Mouse (Mus musculus) E14TG2a.4 (cell line): ENCODE measurements around the gene E130208F15Rik.

Source experiments
- H3K27me3 ChIP-seq: 2 replicates; pipeline ENCODE4 v1.6.1; 2014; ENCODE audit warnings: low read length, control low read depth; ENCODE audit not compliant: insufficient read depth
- H3K36me3 ChIP-seq: 2 replicates; pipeline ENCODE4 v1.6.1; 2014; ENCODE audit warnings: low read length, control low read depth; ENCODE audit not compliant: insufficient read depth
- H3K4me1 ChIP-seq: replicated peaks from 2 replicates; pipeline ENCODE4 v1.6.1; 2014; ENCODE audit warnings: low read depth, low read length, control low read depth
- H3K4me3 ChIP-seq: replicated peaks from 2 replicates; pipeline ENCODE4 v1.5.1; 2014; ENCODE audit warnings: mild to moderate bottlenecking, low read length
- H3K9me3 ChIP-seq: 2 replicates; pipeline ENCODE4 v1.6.1; 2014; ENCODE audit warnings: low read length, control low read depth
- CTCF ChIP-seq: conservative IDR thresholded peaks from 2 replicates; pipeline ENCODE4 v1.5.1; 2014; ENCODE audit warnings: low read length
- NANOG ChIP-seq: IDR thresholded peaks from 2 replicates; pipeline ENCODE4 v1.6.1; 2014; ENCODE audit warnings: borderline replicate concordance, low read length, mixed read lengths
- POU5F1 ChIP-seq: IDR thresholded peaks from 2 replicates; pipeline ENCODE4 v1.6.1; 2014; ENCODE audit warnings: low read length, borderline replicate concordance

Gene E130208F15Rik

GRCm38 (mm10) chr7:30286701-30287410, 34.7 kb upstream of the E130208F15Rik start:
- no peaks in the 10 kb centered on the region for H3K36me3 ChIP-seq
- no peaks in the 10 kb centered on the region for H3K9me3 ChIP-seq
- no peak overlapping the region for H3K4me3 ChIP-seq
- H3K27me3 ChIP-seq, result no peaks in the 10 kb centered on the region
- peaks cover 68% of the 10 kb centered on the region for H3K4me1 ChIP-seq
- TF ChIP-seq POU5F1 (no peak), CTCF (no peak), NANOG (no peak)

DNA sequence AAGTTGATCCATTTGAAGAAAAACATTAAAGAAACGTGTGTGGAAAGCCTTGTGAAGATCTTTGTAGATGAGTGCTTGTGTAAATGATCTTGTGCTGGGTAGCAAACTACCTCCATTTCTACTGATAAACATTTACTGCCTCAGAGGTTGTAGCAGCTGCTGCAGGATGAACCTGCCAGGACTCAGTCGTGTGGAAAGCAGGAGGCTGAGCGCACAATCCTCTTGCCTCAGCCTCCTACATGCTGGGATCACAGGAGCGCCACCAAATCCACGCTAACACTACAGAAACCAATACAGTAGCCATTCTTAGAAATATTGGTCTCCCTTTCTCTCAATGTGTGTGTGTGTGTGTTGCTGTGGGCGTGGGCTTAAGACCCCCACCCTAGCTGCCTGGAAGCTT, 33.5 kb upstream of the E130208F15Rik start:
- TF ChIP-seq CTCF, result no peak
- no peak for TF ChIP-seq POU5F1
- TF ChIP-seq NANOG, result no peak
- no peaks in the 10 kb centered on the region for H3K36me3 ChIP-seq
- peaks cover 62% of the 10 kb centered on the region for H3K4me1 ChIP-seq
- no peaks in the 10 kb centered on the region for H3K27me3 ChIP-seq
- no peak overlapping the region for H3K4me3 ChIP-seq
- no peaks in the 10 kb centered on the region for H3K9me3 ChIP-seq

DNA sequence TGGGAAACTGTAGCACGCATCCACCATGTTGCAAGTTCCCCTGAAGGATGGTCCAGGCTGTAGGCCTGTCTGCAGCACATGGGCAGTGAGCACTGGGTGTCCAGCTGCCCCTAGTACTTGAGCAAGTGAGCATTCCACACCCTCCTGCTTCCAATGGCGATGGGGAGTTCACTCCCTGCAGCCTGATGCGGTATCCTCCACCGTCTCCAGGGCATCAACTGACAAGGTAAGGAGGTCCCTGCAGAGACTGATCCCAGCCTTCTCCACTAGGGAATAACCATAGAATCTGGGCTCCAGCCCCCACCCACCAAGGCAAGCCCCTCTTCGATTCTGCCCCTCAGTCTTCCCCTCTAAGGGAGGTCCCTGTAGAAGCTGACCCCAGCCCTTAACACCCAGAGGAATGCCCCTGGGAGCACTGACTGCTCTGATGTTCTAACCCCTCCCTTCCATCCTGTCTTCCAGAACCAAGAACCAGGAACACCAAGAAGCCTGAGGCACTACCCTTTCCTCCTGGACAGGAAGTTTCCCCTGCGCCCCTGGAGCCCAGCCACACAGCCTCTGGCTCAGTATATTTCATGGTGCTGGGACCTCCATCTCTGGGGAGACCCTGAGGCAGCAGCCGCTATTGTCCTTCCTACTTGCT, 32.3 kb upstream of the E130208F15Rik start:
- H3K4me3 ChIP-seq, result peak overlapping the region; percentile 50
- no peak for TF ChIP-seq POU5F1
- TF ChIP-seq CTCF, result no peak
- TF ChIP-seq NANOG, result no peak
- H3K4me1 ChIP-seq, result peaks cover 61% of the 10 kb centered on the region

DNA sequence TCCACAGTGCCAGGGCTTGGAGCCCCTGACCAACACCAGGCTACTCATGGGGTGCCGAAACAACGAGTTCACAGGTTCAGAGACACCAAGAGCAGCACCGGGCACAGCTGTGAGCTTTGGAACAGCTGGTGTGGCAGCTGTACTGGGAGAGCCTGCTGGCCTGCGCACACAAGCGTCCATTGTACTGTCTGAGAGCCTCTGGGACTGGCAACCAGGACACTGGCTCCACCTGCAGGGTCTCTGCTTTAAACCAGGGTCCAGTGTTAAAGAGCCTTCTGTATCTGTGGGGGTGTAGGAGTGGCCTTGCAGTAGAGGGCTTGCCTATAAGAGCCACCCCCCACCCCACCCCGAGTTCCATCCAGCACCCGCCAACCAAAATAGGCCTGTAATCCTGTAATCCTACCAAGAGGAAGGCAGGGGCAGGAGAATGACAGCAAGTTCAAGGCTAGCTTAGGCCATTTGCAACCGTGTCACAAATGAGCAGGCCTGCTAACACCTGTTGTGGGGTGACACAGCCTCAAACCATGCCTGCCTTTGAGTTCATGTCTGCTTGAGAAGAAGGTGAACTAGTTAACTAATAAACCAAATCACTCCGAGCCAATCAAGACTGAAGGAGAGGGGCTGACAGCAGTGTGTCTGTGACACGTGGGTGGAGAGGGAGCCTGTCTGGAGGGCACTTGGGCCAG, 31.7 kb upstream of the E130208F15Rik start:
- TF ChIP-seq CTCF (no peak), POU5F1 (no peak), NANOG (no peak)
- H3K4me1 ChIP-seq, result peaks cover 61% of the 10 kb centered on the region
- no peaks in the 10 kb centered on the region for H3K9me3 ChIP-seq
- no peaks in the 10 kb centered on the region for H3K36me3 ChIP-seq
- no peaks in the 10 kb centered on the region for H3K27me3 ChIP-seq
- H3K4me3 ChIP-seq, result peak overlapping the region; percentile 50

More for the DNA sequence above, 32.3 kb upstream of the E130208F15Rik start:
- H3K27me3 ChIP-seq, result no peaks in the 10 kb centered on the region
- no peaks in the 10 kb centered on the region for H3K36me3 ChIP-seq
- no peaks in the 10 kb centered on the region for H3K9me3 ChIP-seq

DNA sequence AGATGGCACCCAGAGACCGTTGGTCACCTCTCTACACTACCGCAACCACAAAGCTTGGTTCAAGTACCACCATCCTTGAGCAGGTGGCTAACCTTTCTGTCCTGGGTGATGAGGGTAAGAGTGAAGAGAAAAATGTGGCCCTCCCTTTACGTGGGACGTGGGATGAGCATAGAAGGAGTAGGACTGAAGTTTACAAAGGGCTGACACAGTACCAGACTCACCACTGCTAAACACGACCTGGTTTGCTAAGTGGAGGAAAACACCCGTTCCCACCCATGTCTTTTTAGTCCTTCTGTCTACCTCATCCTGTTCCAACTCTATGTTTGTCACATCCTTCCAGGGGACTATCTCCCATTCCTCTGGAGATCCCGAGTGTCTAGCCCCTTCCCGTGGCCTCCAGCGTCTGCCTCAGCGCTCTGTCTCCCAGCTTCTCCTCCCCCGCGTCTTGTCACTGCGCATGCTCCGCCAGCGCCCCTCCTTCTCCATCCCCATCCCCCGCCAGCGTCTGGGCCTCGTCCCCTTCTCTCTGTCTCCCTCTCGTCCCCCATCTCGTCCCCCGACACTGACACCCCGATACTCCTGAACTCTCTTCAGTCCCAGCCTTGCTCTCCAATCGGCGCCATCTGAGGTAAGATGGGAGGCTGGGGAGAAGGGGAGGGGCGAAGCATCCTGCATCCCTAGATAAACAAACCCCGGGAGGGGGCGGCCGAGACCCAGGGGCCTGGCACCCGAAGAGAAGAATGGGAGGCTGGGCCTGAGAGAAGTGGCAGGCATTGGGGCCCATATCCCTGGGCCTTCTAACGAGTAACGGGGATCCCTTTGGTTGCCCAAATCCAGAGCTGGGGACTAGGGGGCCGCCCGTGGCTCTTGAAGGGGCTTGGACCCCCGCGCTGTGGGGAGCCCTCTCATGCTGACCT, 30.1 kb upstream of the E130208F15Rik start, which contains the start of gene Clip3:
Gene Clip3 (plus strand): TSS at position 514 of the 917 bp plus-strand sequence.
- TF ChIP-seq CTCF (no peak), POU5F1 (no peak), NANOG (no peak)
- no peaks in the 10 kb centered on the region for H3K9me3 ChIP-seq

GRCm38 (mm10) chr7:30293795-30294194, 27.7 kb upstream of the E130208F15Rik start:
- no peaks in the 10 kb centered on the region for H3K27me3 ChIP-seq
- no peaks in the 10 kb centered on the region for H3K9me3 ChIP-seq
- no peak for TF ChIP-seq NANOG
- TF ChIP-seq CTCF, result no peak
- TF ChIP-seq POU5F1, result no peak
- H3K36me3 ChIP-seq, result 0 out of 2 replicates have a peak, but pooled peaks cover 4% of the 10 kb centered on the region
- no peak overlapping the region for H3K4me3 ChIP-seq
- H3K4me1 ChIP-seq, result peaks cover 57% of the 10 kb centered on the region

More for the DNA sequence above, 30.1 kb upstream of the E130208F15Rik start, which contains the start of gene Clip3:
- Histone ChIP-seq H3K36me3 (no peaks in the 10 kb centered on the region), H3K4me3 (peak within 1 kb of the TSS; percentile 83), H3K27me3 (no peaks in the 10 kb centered on the region), H3K4me1 (peaks cover 58% of the 10 kb centered on the region)

DNA sequence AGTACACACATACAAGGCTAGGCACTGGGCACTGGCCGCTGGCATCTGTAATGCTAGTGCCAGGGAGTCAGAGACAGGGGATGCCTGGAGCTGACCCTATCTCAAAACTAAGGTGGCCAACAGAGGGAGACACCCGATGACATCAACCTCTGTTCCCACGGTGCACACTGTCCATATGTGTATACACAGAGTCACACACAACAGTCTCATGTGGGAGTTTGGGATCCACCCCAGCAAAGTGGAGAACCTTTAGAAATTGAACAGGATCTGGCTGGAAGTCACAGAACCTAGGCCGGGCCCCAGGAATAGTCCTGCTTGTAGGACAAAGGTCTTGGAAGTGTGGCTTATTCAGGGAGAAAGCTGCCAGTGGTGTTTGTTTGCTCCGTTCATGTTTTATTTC, 27.2 kb upstream of the E130208F15Rik start:
- H3K4me1 ChIP-seq, result peaks cover 56% of the 10 kb centered on the region
- no peak overlapping the region for H3K4me3 ChIP-seq
- H3K9me3 ChIP-seq, result no peaks in the 10 kb centered on the region
- H3K36me3 ChIP-seq, result 0 out of 2 replicates have a peak, but pooled peaks cover 4% of the 10 kb centered on the region
- no peak for TF ChIP-seq POU5F1
- TF ChIP-seq CTCF, result no peak
- no peak for TF ChIP-seq NANOG
- no peaks in the 10 kb centered on the region for H3K27me3 ChIP-seq

DNA sequence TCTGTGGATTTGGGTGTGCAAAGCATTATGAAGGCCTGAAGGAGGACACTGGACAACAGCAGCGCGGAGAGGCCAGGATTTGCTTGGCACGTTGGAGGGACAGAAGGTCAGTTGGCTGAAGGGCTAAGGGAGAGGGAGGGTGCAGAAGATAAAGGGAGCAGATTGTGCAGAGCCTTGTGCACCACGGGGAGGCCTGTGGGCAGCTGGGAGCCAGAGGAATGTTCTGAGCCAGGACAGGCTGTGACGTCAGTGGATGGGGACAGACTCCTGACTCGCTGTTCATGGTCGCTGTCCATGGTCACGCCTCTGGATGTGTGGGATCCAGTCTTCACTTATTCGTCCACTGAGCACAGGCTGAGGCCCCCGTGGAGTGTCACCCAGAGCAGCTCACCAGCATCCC, 26.4 kb upstream of the E130208F15Rik start:
- no peak for TF ChIP-seq NANOG
- no peak for TF ChIP-seq CTCF
- TF ChIP-seq POU5F1, result no peak
- Histone ChIP-seq H3K27me3 (no peaks in the 10 kb centered on the region), H3K36me3 (0 out of 2 replicates have a peak, but pooled peaks cover 4% of the 10 kb centered on the region), H3K4me3 (no peak overlapping the region), H3K9me3 (no peaks in the 10 kb centered on the region), H3K4me1 (peaks cover 56% of the 10 kb centered on the region)
